Comparison of ENCODE assay signal across 32 mouse cellular contexts in the genomic region with DNA sequence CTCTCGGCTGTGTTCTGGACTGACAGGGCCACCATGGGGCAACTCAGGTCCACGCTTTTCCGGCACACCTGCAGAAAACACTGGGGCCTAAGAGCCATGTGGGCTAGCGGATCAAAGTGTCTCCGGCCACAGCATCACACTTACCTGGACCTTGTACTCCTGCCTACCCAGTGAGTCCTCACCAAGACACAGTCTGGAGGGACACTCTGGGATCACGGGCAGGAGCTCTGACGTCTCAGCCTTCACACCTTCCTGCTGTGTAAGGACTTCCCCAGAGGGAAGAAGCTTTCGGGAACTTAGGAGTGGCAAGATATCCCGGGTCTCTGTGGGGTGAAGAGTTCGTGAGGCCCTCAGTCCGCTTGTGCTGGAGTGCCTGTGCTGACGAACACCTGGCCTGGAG. TPM values are rescaled to one million over a fixed set of nuclear protein-coding genes. Genes with fewer than 3 reads are reported as not detected.
DNase-seq lines count a peak whose midpoint lies in the region; ATAC-seq and TF ChIP-seq lines count a peak whose summit lies in the region.
"Had no signal": no experiment of that assay in that cellular context is flagged by ENCODE, and none has a peak within 500 bp of the region (broad histone marks: within the 10 kb centered on the region; RNA-seq: fewer than 3 reads in every experiment).

No protein-coding gene starts in this region.

- no peak for DNase-seq in heart, embryonic 10.5 days (ENCODE audit: low spot score)
- DNase-seq in heart, postnatal 36 days: no peak
- DNase-seq in spleen, postnatal 10 days (ENCODE audit: low spot score in 2 of 2): peak; percentile 17 to 34
- no peak for DNase-seq in spleen, adult 12 weeks (ENCODE audit: low spot score)
- DNase-seq in liver, embryonic 14.5 days (ENCODE audit: low read depth in 3 of 3, low spot score in 3 of 3): no peak
- DNase-seq in layer of hippocampus, adult 18-20 months (ENCODE audit: low spot score in 2 of 2): no peak
- DNase-seq in retina, postnatal 1 day: no peak
- DNase-seq: adrenal gland, postnatal 25 days; B cell, adult 2 months; cerebellum, adult 18-20 months; heart, postnatal 10 days; kidney, adult 8-10 months; kidney, postnatal 4 days; layer of hippocampus, postnatal 36 days; thymus, adult 18-20 months; thymus, postnatal 25 days had no signal

- no peak for TF ChIP-seq EP300 in liver, embryonic 14.5 days (IDR thresholded peaks at IDR 0.05; ENCODE audit: low read depth)

- TF ChIP-seq CTCF in liver, embryonic 14.5 days (IDR thresholded peaks at IDR 0.05; ENCODE audit: low read depth): no peak

- peaks cover 16% of the 10 kb centered on the region; the same call in 1 of the 2 replicates for H3K27me3 ChIP-seq in heart, embryonic 10.5 days (ENCODE audit: insufficient read depth, poor library complexity, severe bottlenecking)
- H3K27me3 ChIP-seq in liver, embryonic 14.5 days (ENCODE audit: control insufficient read depth, insufficient read depth, low read length): no peaks in the 10 kb centered on the region
- H3K27me3 ChIP-seq: embryonic facial prominence, embryonic 15.5 days; limb, embryonic 15.5 days; neural tube, embryonic 12.5 days; stomach, embryonic 15.5 days had no signal

- H3K9me3 ChIP-seq in heart, embryonic 10.5 days: no peaks in the 10 kb centered on the region
- no peaks in the 10 kb centered on the region for H3K9me3 ChIP-seq in liver, embryonic 14.5 days (ENCODE audit: control insufficient read depth, low read length)
- H3K9me3 ChIP-seq: embryonic facial prominence, embryonic 15.5 days; heart, embryonic 13.5 days; hindbrain, embryonic 10.5 days; limb, embryonic 10.5 days; limb, embryonic 15.5 days; lung, embryonic 15.5 days; midbrain, embryonic 10.5 days; neural tube, embryonic 12.5 days; stomach, embryonic 15.5 days had no signal

- H3K27ac ChIP-seq in heart, embryonic 10.5 days: peak overlapping the region; percentile 24
- peak overlapping the region; percentile 83 for H3K27ac ChIP-seq in liver, embryonic 14.5 days
- H3K27ac ChIP-seq: embryonic facial prominence, embryonic 15.5 days; heart, embryonic 13.5 days; kidney, postnatal 0 days; limb, embryonic 10.5 days; limb, embryonic 15.5 days; lung, embryonic 15.5 days; neural tube, embryonic 12.5 days; stomach, embryonic 15.5 days had no signal

- H3K36me3 ChIP-seq in heart, embryonic 10.5 days: no peaks in the 10 kb centered on the region
- H3K36me3 ChIP-seq in liver, embryonic 14.5 days (replicated peaks; ENCODE audit: control insufficient read depth, insufficient read depth, low read depth): no peaks in the 10 kb centered on the region
- H3K36me3 ChIP-seq: embryonic facial prominence, embryonic 15.5 days; heart, embryonic 13.5 days; limb, embryonic 10.5 days; limb, embryonic 15.5 days; lung, embryonic 15.5 days; midbrain, embryonic 10.5 days; neural tube, embryonic 12.5 days; stomach, embryonic 15.5 days had no signal

- no peak for ATAC-seq in liver, embryonic 14.5 days (ENCODE audit: insufficient read depth)
- ATAC-seq: forebrain, embryonic 16.5 days; hindbrain, embryonic 16.5 days had no signal

- H3K4me2 ChIP-seq in liver, embryonic 14.5 days (ENCODE audit: low read depth): peak overlapping the region; percentile 61
- H3K4me2 ChIP-seq: embryonic facial prominence, embryonic 15.5 days; heart, embryonic 13.5 days; limb, embryonic 15.5 days; lung, embryonic 15.5 days; neural tube, embryonic 12.5 days; stomach, embryonic 15.5 days had no signal

- peak overlapping the region; percentile 4; the same call in 1 of the 2 replicates for H3K9ac ChIP-seq in liver, embryonic 14.5 days (replicated peaks)
- H3K9ac ChIP-seq: embryonic facial prominence, embryonic 15.5 days; limb, embryonic 15.5 days; lung, embryonic 15.5 days; neural tube, embryonic 12.5 days; stomach, embryonic 15.5 days had no signal

- H3K4me1 ChIP-seq in heart, embryonic 10.5 days: peaks cover 25% of the 10 kb centered on the region
- peaks cover 52 to 68% of the 10 kb centered on the region in 2 experiments for H3K4me1 ChIP-seq in liver, embryonic 14.5 days (replicated peaks; ENCODE audit: control insufficient read depth in 2 of 2, insufficient read depth in 2 of 2, low read length in 1 of 2)

- no peak overlapping the region for H3K4me3 ChIP-seq in heart, embryonic 10.5 days
- no peak overlapping the region for H3K4me3 ChIP-seq in liver, embryonic 14.5 days (ENCODE audit: insufficient read depth in 1 of 2, low read depth in 2 of 2, low read length in 2 of 2)
- H3K4me3 ChIP-seq: embryonic facial prominence, embryonic 15.5 days; heart, embryonic 13.5 days; hindbrain, embryonic 10.5 days; limb, embryonic 10.5 days; limb, embryonic 15.5 days; lung, embryonic 15.5 days; midbrain, embryonic 10.5 days; myocyte; neural tube, embryonic 12.5 days; stomach, embryonic 15.5 days had no signal

- intact Hi-C loops in heart, postnatal 36 days (cut with DNase I): no loop called here

- 64% methylated on average over 12 of the region's 12 CpGs for WGBS in heart, embryonic 10.5 days
- 77% methylated on average over 12 of the region's 12 CpGs for WGBS in liver, embryonic 14.5 days (ENCODE audit: insufficient replicate concordance)

RNA-seq across cellular contexts. Expression of a gene that starts 3.7 kb away (rescaled TPM):
- polyA plus RNA-seq in heart, embryonic 10.5 days (2016; fragmentation: Nextera tagmentation; extraction: Ambion mirVana): 1.4 and 2.1 TPM in 2 replicates
- not detected for total RNA-seq in heart, postnatal 36 days (2021)
- 2.0 and 2.3 TPM in 2 replicates for polyA plus RNA-seq in liver, embryonic 14.5 days (2012; rRNA removed)
- polyA plus RNA-seq in liver, embryonic 14.5 days (2014; fragmentation: Nextera tagmentation; extraction: Ambion mirVana): 0.25 and 0.66 TPM in 2 replicates
- total RNA-seq in layer of hippocampus, adult 18-20 months (2021): not detected
- total RNA-seq: gastrocnemius, adult 8-10 months; heart, postnatal 10 days; layer of hippocampus, postnatal 36 days; left cerebral cortex, postnatal 10 days; midbrain, postnatal 0 days had no signal

RNA-seq across cellular contexts. Expression of a gene that starts 5.5 kb away (rescaled TPM):
- 22.6 and 41.4 TPM in 2 replicates for polyA plus RNA-seq in heart, embryonic 10.5 days (2016; fragmentation: Nextera tagmentation; extraction: Ambion mirVana)
- total RNA-seq in heart, postnatal 36 days (2021): 1 to 10 TPM in 1 of 2 experiments, under 1 TPM in 1; 0.79 to 1.7 TPM
- 21.6 and 28.3 TPM in 2 replicates for polyA plus RNA-seq in liver, embryonic 14.5 days (2012; rRNA removed)
- polyA plus RNA-seq in liver, embryonic 14.5 days (2014; fragmentation: Nextera tagmentation; extraction: Ambion mirVana): 16.8 and 22.4 TPM in 2 replicates
- 1 to 10 TPM in 1 of 2 experiments, under 1 TPM in 1; 0.71 to 1.5 TPM for total RNA-seq in layer of hippocampus, adult 18-20 months (2021)

RNA-seq across cellular contexts. Expression of a gene that starts 16.2 kb away (rescaled TPM):
- polyA plus RNA-seq in heart, embryonic 10.5 days (2016; fragmentation: Nextera tagmentation; extraction: Ambion mirVana): 3.3 and 6.7 TPM in 2 replicates
- total RNA-seq in heart, postnatal 36 days (2021): 1 to 10 TPM; 2.8 to 4.0 TPM
- 15.3 and 20.3 TPM in 2 replicates for polyA plus RNA-seq in liver, embryonic 14.5 days (2012; rRNA removed)
- 10.4 and 10.9 TPM in 2 replicates for polyA plus RNA-seq in liver, embryonic 14.5 days (2014; fragmentation: Nextera tagmentation; extraction: Ambion mirVana)
- total RNA-seq in layer of hippocampus, adult 18-20 months (2021): 1 to 10 TPM; 4.3 to 4.5 TPM

RNA-seq across cellular contexts. Expression of a gene that starts 16.3 kb away (rescaled TPM):
- polyA plus RNA-seq in heart, embryonic 10.5 days (2016; fragmentation: Nextera tagmentation; extraction: Ambion mirVana): 89.6 and 92.6 TPM in 2 replicates
- total RNA-seq in heart, postnatal 36 days (2021): 100 to 1,000 TPM in 1 of 2 experiments, 10 to 100 TPM in 1; 97.9 to 104 TPM
- 50.8 and 66.8 TPM in 2 replicates for polyA plus RNA-seq in liver, embryonic 14.5 days (2012; rRNA removed)
- polyA plus RNA-seq in liver, embryonic 14.5 days (2014; fragmentation: Nextera tagmentation; extraction: Ambion mirVana): 84.4 and 102 TPM in 2 replicates
- 100 to 1,000 TPM; 201 TPM for total RNA-seq in layer of hippocampus, adult 18-20 months (2021)

RNA-seq across cellular contexts. Expression of a gene that starts 18.4 kb away (rescaled TPM):
- polyA plus RNA-seq in heart, embryonic 10.5 days (2016; fragmentation: Nextera tagmentation; extraction: Ambion mirVana): 73.5 and 84.7 TPM in 2 replicates
- 10 to 100 TPM; 31.9 to 36.5 TPM for total RNA-seq in heart, postnatal 36 days (2021)
- polyA plus RNA-seq in liver, embryonic 14.5 days (2012; rRNA removed): 10.4 and 14.1 TPM in 2 replicates
- 25.7 and 28.3 TPM in 2 replicates for polyA plus RNA-seq in liver, embryonic 14.5 days (2014; fragmentation: Nextera tagmentation; extraction: Ambion mirVana)
- 10 to 100 TPM; 76.9 to 78.8 TPM for total RNA-seq in layer of hippocampus, adult 18-20 months (2021)

Comparison
In these comparisons a context has a peak if more than half of its experiments do, and no peak if none do; other contexts are left out.
1. DNase-seq: peak in spleen, postnatal 10 days (2 of 2); none in heart, embryonic 10.5 days (single experiment), heart, postnatal 36 days (0 of 2), spleen, adult 12 weeks (single experiment), liver, embryonic 14.5 days (0 of 3), layer of hippocampus, adult 18-20 months (0 of 2) and retina, postnatal 1 day (single experiment).